Mouse (Mus musculus) bone marrow, adult 2 months (tissue): ENCODE measurements around the gene Akap10. TPM values are rescaled to one million over a fixed set of nuclear protein-coding genes. Genes with fewer than 3 reads are reported as not detected.

Experiments used
- H3K27ac ChIP-seq: fragments of 200-500 bp; 2 replicates; pipeline ENCODE4 v1.5.1; 2012; ENCODE audit warnings: low read depth, mild to moderate bottlenecking, control low read depth, inconsistent platforms, low read length; ENCODE audit not compliant: control insufficient read depth, poor library complexity, insufficient read depth
- H3K4me1 ChIP-seq: fragments of 200-500 bp; 2 replicates; pipeline ENCODE4 v1.6.1; 2011; ENCODE audit warnings: low read length; ENCODE audit not compliant: control insufficient read depth, insufficient read depth
- H3K4me3 ChIP-seq: fragments of 200-500 bp; replicated peaks from 2 replicates; pipeline ENCODE3; 2011; ENCODE audit warnings: mild to moderate bottlenecking, low read depth, low read length, control low read depth; ENCODE audit not compliant: control insufficient read depth
- CTCF ChIP-seq: fragments of 200-500 bp; IDR thresholded peaks from 2 replicates; pipeline ENCODE4 v1.5.1; 2011; ENCODE audit warnings: low read length, control low read depth; ENCODE audit not compliant: control insufficient read depth, insufficient read depth
- POLR2A ChIP-seq: fragments of 200-500 bp; IDR thresholded peaks from 2 replicates; pipeline ENCODE4 v1.6.1; 2011; ENCODE audit warnings: low read depth, mild to moderate bottlenecking, control low read depth, low read length, borderline replicate concordance; ENCODE audit not compliant: control insufficient read depth
- WGBS: fragments of 180-500 bp; shearing (Covaris S2); methylation state at CpG from one replicate; pipeline ENCODE4 v1.1.7; 2018; 5-methylcytosine and 5-hydroxymethylcytosine counted together
- polyA plus RNA-seq: library from polyadenylated mRNA; stranded (reverse); fragments of >200 nt; gene quantifications from 2 replicates; pipeline ENCODE4 v1.2.4, GENCODE M21; 2011; ENCODE audit warnings: low replicate concordance; ENCODE audit not compliant: missing spikeins, insufficient read depth, insufficient read length

The Akap10 gene
- polyA plus RNA-seq, 1 experiment, result 25.6 TPM

DNA sequence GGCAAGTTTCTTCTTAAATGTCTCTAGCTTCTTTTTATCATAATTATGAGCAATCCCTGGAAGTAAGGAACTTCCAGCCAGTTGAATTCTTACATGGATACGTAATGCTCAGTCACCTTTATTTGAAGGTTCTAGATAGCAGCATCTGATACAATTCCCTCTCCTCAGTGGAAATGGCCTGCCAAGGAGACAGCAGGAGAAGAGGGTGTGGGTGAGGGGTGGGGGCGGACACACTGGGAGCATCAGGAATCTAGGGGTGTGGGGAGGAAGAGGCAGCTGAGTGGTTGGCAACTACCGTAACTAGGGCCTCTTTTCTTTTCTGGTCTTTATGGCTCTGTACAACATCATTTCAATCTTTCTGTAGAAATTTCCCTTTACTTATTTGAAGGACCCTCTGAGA, 10.3 kb downstream of the Akap10 start:
- TF ChIP-seq POLR2A, result no peak
- no peak for TF ChIP-seq CTCF
- no peak overlapping the region for H3K27ac ChIP-seq
- WGBS, result 94% methylated on average over 3 of the region's 3 CpGs
- H3K4me3 ChIP-seq, result no peak overlapping the region
- H3K4me1 ChIP-seq, result no peaks in the 10 kb centered on the region

DNA sequence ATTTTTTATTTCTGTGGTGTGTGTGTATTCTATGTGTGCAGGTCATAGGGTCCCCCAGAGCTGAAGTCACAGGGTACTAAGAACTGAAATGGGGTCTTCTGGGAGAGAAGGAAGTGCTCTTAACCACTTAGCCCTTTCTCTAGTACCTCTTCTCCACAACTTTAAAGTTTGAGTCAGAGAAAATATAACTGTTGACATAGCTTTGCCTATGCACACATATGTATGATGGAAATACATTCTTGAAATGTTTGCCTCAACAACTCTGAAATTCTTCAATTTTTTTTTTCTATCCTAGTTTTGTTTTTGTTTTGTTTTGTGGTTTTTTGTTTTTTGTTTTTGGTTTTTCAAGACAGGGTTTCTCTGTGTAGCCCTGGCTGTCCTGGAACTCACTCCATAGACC, 21.7 kb downstream of the Akap10 start:
- Histone ChIP-seq H3K4me1 (no peaks in the 10 kb centered on the region), H3K4me3 (no peak overlapping the region), H3K27ac (no peak overlapping the region)
- TF ChIP-seq POLR2A, result no peak
- no peak for TF ChIP-seq CTCF

DNA sequence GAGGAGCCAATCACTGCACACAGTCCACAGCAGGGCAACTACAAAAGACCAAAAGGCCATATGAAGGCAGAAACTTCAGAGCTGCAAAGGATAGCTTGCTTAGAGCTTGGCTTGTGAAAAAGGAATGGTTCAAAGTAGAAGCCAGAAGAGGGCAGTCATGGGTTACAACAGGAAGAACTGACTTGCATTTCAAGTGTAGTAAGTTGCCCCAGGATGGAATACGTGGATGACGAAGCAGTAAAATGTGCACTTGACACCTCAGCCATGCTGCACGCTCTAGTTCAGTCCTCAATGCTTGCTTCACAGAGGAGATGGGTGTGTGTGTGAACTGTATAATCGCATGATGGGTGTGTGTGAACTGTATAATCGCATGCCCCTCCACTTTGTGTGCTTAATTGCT, 47.9 kb downstream of the Akap10 start:
- WGBS, result 58% methylated on average over 5 of the region's 5 CpGs
- Histone ChIP-seq H3K4me3 (no peak overlapping the region), H3K4me1 (no peaks in the 10 kb centered on the region; the same call in 1 of the 2 replicates), H3K27ac (no peak overlapping the region)
- TF ChIP-seq CTCF (no peak), POLR2A (no peak)

DNA sequence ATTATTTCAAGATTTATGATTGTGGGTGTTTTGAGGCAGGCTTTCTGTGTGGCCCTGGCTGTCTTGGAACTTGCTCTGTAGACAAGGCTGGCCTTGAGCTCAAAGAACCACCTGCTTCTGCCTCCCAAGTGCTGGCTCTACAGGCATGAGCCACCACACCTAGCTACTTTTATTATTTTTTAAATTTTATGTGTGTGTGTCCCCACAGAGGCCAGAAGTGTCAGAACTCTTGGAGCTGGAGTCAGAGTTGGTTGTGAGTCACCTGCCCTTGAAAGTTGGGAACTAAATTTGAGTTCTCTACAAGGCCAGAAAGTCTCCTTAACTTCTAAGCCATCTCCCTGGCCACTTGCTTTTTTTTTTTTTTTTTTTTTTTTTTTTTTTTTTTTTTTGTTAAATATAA, 50.1 kb downstream of the Akap10 start:
- H3K4me1 ChIP-seq, result no peaks in the 10 kb centered on the region; the same call in 1 of the 2 replicates
- no peak overlapping the region for H3K27ac ChIP-seq
- TF ChIP-seq CTCF, result no peak
- TF ChIP-seq POLR2A, result no peak

DNA sequence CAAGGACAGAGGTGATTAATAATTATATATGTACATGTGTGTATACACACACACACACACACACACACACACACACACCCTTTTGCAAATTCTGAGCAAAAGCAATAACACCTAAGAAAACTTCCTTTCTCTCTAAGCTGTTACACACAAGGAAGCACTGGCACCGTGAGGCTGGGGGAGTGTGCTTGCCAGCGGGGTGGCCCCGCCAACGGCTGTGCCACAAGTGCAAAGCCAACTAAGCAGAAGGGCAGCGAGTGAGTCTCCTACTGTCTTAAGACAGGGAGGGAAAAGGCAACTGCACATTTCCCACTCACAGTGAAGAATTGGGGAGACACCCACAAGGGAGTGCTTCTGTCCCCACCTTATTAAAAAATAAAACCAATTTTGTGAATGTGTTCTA, 58.2 kb downstream of the Akap10 start:
- WGBS, result 93% methylated on average over 5 of the region's 5 CpGs
- TF ChIP-seq POLR2A (no peak), CTCF (no peak)
- H3K4me3 ChIP-seq, result no peak overlapping the region
- H3K27ac ChIP-seq, result no peak overlapping the region
- H3K4me1 ChIP-seq, result no peaks in the 10 kb centered on the region

More for the DNA sequence above, 50.1 kb downstream of the Akap10 start:
- H3K4me3 ChIP-seq, result no peak overlapping the region

DNA sequence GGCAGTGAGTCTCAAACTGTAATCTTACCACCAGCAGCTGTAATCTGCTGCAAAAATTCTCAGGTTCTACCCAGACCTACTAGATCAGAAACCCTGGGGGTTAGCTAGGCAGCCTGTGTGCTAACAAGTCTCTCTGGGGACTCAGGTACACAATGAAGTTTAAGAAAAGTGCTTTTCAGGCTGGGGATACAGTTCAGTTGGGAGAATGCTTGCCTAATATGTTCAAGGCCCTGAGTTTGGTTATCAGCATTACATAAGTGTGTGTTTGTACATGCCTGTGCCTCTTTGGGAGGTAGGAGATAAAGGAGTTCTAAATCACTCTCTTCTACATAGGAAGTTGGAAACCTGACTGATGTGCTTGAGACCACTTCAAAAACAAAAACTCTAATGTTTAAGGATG, 63.2 kb downstream of the Akap10 start:
- peaks cover 1% of the 10 kb centered on the region; the same call in 1 of the 2 replicates for H3K4me1 ChIP-seq
- H3K4me3 ChIP-seq, result no peak overlapping the region
- no peak overlapping the region for H3K27ac ChIP-seq
- TF ChIP-seq CTCF (no peak), POLR2A (no peak)

DNA sequence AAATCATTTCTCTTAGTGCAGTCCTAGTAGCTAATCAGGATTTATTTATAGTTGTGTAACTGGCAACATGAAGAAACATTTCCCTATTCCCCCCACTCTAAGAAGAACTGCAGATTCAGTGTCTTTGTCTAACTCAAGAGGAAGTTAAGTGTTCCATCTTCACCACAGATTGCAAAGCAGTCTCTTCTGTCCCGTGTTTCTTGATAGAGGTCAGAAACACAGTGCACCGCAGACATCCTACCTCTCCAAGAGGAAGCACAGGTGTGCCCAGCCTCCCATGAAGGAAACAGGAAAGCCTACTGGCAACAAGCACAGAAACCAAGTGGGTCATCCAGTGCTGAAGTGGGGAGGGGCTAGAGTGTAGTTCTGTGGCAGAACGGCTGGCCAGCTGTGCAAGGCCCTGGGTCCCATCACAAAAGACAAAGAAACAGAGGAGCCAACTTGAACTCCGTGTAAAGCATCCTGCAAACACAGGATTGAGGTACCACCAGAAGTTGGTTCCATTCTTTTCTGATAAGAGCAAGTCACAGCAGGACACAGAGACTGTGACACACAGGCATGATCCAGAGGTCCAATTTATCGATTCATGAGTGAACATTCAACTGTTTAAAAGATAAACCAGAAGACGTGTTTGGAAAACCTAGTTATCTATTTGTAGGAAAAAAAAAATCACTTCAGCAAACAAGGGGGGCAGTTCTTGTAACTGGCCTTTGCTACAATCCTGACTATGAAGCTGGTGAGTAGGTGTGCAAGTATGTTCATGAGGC, 68.1 kb downstream of the Akap10 start:
- no peak overlapping the region for H3K4me3 ChIP-seq
- no peak overlapping the region for H3K27ac ChIP-seq
- WGBS, result 44% methylated on average over 6 of the region's 6 CpGs
- peaks cover 2% of the 10 kb centered on the region; the same call in 1 of the 2 replicates for H3K4me1 ChIP-seq
- TF ChIP-seq CTCF (no peak), POLR2A (no peak)

DNA sequence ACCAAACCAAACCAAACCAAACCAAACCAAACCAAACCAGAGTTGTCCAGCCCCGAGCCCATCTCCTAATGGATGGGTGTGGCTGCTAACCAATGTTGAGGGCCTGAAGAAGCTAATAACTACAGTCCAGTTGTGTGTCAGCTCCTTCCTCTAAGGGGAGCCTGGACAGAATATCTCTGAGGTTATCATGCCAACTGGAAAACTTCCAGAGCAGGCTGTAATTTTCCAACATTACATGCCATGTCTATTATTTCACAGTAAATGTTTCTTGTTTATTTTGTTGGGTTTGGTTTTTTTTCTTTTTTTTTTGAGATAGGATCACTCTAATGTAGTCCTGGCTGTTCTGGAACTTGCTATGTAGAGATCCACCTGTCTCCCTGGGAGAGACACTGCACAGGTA, 70.7 kb downstream of the Akap10 start:
- H3K4me1 ChIP-seq, result peaks cover 2% of the 10 kb centered on the region; the same call in 1 of the 2 replicates
- no peak overlapping the region for H3K4me3 ChIP-seq
- H3K27ac ChIP-seq, result no peak overlapping the region
- TF ChIP-seq CTCF (no peak), POLR2A (no peak)
- 70% methylated on average over 1 of the region's 1 CpGs for WGBS
